Mouse (Mus musculus): Measurements from ENCODE around the gene Gm26661. TPM values are rescaled to one million over a fixed set of nuclear protein-coding genes. Genes with fewer than 3 reads are reported as not detected.

The Gm26661 gene
- total RNA-seq, 1 experiment from 2014 or later: not detected

DNA sequence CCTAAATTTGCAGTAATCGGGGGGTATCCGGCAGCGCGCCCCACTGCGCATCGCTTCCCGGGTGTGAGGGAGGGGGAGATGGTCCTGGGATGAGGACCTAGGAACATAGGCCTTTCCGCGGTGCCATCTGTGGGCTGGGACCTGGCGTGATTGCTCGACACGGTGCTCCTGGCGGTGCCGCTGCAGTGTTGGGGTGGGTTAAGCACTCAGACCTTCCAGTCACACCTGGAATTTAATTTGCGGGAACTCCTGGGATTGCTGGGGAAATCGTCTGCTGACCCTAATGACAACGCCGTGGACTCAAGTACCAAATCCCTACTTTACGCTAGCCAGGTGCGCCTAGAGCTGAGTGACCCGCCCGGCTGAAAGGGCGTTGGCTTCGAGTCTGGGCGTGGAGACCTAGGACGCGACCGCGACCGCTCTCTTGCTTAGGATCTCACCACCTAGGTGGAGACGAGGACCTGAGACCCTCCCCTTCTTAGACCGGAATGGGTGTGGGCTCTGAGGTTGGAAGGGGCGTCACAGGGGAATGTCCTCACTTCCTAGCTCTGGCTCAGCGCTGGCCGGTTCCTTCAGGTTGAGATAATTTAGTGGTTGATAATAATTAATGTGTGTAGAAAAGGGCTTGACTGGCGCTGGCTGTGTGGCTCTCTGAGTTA lies 27.2 kb downstream of the Gm26661 start:
- ATAC-seq (ENCODE audit: extremely low read depth, insufficient number of reproducible peaks, low FRiP score, poor library complexity, severe bottlenecking): no peak

DNA sequence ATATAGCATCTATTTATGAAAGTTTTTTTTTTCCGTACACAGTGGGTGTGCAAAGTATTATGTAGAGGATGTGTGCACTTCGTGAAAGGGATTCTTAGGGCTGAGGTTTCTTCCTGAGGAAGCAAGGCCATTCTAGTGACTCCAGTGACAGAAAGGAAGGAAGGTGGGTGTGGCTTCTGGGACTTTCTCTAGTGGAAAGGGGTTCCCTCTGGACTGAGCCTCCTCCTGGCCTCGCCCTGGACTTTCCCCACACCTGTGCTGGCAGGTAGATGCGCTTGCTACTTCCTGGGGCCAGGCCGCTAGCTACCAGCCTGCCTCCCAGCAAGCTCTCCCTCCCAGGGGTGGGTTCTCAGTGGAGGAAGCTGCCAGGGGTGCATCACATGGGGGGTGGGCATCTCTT lies 28.1 kb downstream of the Gm26661 start:
- ATAC-seq (ENCODE audit: extremely low read depth, insufficient number of reproducible peaks, low FRiP score, poor library complexity, severe bottlenecking): no peak

DNA sequence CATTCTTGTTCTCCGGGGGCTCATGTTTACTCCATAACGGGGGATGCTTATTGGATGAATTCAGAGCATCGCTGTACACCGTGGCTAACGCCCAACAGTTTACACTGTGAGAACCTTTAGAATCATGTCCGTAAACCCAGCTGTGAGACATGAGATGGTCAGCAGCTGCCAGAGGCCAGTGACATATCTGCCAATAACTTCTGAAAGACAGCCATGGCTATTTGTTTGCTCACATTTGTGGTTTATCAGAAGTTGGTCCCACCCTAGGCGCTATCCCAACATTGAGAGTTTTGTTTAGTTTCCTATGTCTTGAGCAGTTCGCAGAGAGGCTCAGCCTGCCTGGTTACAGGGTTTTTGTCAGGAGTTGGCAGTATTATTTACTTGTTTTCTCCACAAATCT lies 30.0 kb downstream of the Gm26661 start:
- ATAC-seq (ENCODE audit: extremely low read depth, insufficient number of reproducible peaks, low FRiP score, poor library complexity, severe bottlenecking): no peak

DNA sequence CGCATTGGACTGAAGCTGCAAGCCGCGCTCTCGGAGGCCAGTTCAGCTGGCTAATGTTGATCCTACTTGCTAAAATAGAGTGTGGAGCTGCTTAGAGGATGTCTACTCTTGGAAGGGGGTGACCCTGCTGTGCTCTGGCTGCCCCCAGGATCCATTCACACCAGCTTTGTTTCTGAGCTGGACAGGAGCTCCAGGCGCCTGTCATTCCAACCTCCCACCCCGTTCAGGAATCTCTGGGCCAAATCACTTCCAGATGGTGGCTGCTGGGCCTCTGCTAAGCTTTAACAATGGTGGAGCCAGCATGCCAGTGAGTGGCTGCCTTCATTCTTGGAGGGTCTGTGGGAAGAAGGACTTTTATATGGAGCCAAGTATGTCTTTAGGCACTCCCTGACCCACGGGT lies 31.3 kb downstream of the Gm26661 start:
- ATAC-seq (ENCODE audit: extremely low read depth, insufficient number of reproducible peaks, low FRiP score, poor library complexity, severe bottlenecking): no peak

DNA sequence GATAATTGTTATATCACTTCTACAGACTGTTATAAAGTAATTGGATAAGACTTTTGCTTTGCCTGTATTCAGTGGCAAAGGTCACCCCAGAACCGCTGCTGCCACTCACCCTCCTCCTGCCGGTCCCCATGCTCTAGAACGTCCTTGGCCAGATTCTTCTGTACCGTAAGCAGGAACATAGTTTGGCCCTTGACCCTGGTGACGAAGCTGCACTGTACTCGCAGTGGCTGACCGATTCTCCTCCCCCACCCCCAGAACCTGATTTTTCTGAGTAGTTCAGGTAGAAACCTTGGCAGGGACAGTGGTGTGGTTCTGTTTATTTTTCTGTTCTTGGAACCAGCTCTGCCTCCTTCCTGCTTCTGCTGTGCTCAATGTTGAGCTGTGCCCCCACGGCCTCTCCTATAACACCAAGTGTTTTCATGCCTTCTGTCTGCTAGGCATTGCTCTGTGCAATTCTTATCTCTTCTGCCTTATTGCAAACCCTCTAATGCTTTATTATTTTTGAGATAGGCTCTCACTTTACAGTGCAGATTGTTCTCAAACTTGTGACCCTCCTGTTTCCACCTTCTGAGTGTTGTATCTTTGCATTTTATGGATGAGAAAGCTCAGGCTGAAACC lies 33.4 kb downstream of the Gm26661 start:
- no peak for ATAC-seq (ENCODE audit: extremely low read depth, insufficient number of reproducible peaks, low FRiP score, poor library complexity, severe bottlenecking)

DNA sequence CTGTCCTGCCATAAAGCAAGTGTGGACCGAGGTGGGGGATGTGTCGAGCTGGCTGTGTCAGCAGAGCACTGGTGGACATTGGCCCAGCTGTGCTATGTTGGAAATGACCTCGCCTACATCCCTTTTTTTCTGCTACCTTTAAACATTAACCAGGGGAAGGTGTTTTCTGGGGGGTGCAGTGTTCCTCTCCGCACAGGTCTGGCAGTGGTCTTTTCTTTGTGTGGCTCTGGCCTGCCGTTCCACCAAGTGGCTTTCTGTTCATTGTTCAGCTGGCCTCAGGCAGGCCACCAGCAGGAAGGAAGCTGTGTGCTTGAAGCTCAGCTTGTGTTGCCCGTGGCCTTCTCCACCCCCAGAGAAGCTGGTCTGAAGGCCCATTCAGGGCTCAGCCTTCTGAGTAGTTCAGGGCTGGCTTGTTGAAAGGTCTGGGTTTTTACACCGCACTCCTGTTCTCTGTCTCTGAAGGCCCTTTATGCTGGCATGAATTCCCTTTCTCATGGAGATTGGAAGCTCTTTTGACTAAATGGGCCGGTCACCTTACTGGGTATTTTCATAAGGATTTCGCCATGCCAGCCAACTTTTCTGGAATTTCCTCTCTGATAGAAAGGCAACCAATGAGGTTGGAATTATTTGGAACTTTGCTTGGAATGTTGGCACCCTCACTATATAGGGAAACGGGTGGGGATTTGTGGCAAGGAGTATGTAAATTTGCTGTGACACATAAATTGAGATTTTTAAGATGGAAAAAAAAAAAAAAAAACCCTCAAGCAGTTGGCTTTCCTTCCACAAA lies 35.0 kb downstream of the Gm26661 start:
- no peak for ATAC-seq (ENCODE audit: extremely low read depth, insufficient number of reproducible peaks, low FRiP score, poor library complexity, severe bottlenecking)

DNA sequence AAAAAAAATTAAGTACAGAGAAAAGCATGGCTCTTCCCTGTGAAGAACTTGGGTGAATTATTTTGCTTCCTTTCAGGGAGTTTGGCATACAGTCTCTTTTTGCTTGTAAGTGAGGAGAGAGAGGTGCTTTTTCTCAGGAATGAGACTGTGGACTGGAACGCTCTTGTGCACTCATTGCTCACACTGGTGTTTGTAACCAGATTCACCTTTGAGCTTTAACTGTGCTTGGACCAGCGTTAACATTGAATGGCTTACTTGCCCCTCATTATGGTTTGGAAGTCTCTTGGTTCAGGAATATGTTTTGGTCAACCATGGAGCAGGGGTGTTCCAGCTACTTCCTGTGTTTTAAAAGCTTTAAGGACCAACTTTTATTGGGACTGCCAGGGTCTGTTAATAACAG lies 37.8 kb downstream of the Gm26661 start:
- no peak for ATAC-seq (ENCODE audit: extremely low read depth, insufficient number of reproducible peaks, low FRiP score, poor library complexity, severe bottlenecking)

DNA sequence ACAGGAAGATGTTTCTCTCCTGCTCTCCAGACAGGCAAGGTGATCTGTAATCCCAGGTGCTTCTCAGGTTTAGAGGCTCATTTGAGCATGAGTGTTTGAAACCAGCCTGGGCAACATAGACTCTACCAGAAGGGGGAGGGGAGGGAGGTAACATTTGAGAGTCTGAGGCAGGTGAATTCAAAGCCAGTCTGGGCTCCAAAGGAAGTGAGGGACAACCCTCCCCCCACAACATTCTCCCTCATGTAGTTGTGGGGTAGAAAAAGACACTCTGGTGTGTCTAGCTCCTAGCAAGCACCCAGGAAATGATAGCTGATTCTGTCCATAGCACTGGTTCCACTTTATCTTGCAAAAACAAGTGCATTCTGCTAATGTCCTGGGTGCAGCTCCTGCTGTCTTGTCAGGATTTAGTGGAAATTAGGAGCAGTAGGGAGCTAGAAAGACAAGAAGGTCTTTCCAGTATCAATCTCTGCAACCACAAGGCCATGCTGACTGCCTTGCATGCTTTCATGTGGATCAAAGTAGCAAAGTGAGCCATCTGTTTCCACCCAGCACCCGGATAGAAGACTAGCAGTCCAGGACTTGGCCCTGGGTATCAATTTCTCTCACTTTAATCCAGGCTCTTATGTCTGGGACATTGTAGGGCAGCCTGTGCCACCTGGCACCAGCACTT lies 40.5 kb downstream of the Gm26661 start:
- no peak for ATAC-seq (ENCODE audit: extremely low read depth, insufficient number of reproducible peaks, low FRiP score, poor library complexity, severe bottlenecking)

DNA sequence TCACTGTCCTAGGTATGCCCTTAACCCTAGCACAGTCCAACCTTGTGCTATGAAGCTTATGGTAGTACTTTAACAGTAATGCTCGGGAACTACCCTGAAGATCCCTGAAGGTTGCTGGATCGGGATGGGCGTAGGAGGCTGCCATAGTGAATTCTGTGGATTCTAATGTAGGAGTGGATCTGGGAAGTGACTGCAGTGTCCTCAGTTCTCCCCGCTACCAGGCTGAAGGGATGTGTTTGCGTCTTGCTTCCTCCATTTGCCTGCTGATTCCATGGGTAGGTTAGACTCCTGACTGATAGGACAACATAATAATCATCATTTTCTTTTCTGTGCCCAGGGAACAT lies 41.0 kb downstream of the Gm26661 start:
- ATAC-seq (ENCODE audit: extremely low read depth, insufficient number of reproducible peaks, low FRiP score, poor library complexity, severe bottlenecking): no peak

DNA sequence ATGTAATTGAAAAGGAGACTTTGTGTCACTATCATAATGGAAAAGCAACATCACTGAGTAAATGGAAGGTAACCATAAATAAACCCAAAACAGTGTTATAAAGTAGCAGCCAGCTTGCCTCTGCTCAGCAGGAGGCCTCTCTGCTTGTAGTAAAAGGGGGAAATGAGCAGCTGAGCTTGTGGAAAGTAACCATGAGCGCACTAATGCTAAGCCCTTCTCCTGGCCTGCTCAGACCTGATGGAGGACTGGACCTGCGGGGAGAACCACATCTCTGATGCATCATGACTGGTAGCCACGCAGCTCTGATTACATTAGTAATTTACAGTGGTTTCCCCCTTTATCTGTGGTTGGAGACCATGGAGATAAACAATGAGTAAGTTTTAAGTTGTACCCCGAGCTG lies 42.1 kb downstream of the Gm26661 start:
- ATAC-seq (ENCODE audit: extremely low read depth, insufficient number of reproducible peaks, low FRiP score, poor library complexity, severe bottlenecking): no peak

DNA sequence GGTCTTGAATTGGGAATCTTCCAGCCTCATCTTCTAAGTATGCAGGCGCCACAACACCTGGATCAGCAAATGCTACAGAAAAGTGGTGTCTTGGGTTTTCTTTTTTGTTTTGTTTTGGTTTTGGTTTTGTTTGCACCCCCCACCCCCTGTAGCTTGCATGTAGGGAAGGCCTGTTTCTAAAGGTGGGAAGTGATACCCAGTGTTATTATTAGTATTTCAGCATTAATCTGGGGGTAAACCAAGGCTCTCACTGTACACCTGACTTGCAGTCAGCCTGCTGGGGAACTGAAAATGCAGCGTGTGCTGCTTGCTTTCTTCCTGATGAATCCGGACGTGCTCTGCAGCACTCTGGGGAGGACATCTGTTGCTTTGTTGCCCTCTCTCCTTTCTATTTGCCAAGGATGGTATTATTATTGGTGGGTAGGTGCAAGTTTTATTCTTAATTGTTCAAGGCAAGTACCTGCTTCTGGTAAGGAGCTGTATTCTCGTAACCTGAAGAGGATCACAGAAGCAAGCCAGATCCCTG lies 47.2 kb downstream of the Gm26661 start:
- no peak for ATAC-seq (ENCODE audit: extremely low read depth, insufficient number of reproducible peaks, low FRiP score, poor library complexity, severe bottlenecking)

DNA sequence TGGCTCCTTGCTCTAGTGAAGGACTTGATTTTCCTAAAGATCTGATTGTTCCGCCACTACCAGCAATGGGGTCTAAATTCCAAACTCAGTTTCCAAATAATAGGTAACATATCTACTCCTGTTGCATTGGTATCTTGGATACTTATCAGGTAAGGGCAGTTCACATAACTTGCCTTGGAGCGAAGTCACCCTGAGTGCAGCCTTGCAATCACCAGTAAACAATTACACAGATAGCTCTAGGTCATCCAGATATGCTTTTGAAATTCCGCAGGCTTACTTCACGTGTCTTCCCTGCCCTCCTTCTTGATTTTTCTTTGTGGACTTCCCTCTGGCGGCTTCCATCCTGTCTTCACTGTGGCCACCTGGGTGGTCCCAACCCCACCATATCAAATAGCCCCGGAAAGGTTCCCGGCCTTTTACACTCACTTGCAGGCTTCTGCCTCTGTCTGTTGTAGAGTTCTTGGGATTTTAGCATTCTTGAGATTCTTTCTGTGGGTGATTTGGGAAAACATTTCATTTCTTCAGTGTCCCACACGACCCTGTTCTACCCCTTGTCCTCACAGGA lies 48.6 kb downstream of the Gm26661 start:
- ATAC-seq (ENCODE audit: extremely low read depth, insufficient number of reproducible peaks, low FRiP score, poor library complexity, severe bottlenecking): no peak

Other genes with a start within 250 kb of the Gm26661 start
- gene Gm3558, start 223.0 kb upstream of the Gm26661 start, total RNA-seq (2017): not detected in 2 replicates
- not detected in 2 replicates for gene Gm10338, start 196.0 kb upstream of the Gm26661 start, total RNA-seq (2017)
- not detected in 2 replicates for gene Gm10128, start 147.6 kb upstream of the Gm26661 start, total RNA-seq (2017)
- gene Flnb, start 26.4 kb downstream of the Gm26661 start, total RNA-seq (2017): 9.0 and 9.3 TPM in 2 replicates
- not detected in 2 replicates for gene Gm45521, start 165.7 kb downstream of the Gm26661 start, total RNA-seq (2017)
- 0.74 and 1.3 TPM in 2 replicates for gene Dnase1l3, start 203.0 kb downstream of the Gm26661 start, total RNA-seq (2017)
- 3.4 and 7.2 TPM in 2 replicates for gene Abhd6, start 211.3 kb downstream of the Gm26661 start, total RNA-seq (2017)